Mouse (Mus musculus): ENCODE results near the gene Glp1r. TPM values are rescaled to one million over a fixed set of nuclear protein-coding genes. Genes with fewer than 3 reads are reported as not detected.
A peak's percentile ranks its signal among the peaks of the same experiment; 100 is the strongest.

Glp1r gene
- 0.34 and 0.54 TPM in 2 replicates for polyA plus RNA-seq (2015; fragmentation: Nextera tagmentation; extraction: Ambion mirVana)

DNA sequence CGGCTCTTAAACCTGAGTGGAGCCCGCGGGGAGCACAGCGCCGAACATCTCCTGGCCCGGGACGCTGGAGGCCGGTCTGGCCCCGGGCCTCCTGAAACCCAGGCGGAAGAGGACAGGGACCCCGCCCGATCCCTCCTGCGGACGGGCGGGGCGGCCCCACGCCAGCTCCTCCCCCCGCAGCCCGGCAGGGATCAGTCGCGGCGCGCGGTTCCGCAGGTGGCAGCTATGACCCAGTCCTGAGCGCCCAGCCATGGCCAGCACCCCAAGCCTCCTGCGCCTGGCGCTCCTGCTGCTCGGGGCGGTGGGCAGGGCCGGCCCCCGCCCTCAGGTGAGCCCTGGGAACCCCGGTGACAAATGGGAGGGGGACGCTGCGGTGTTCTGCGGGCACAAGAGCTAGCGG, at the start of gene Glp1r:
Gene Glp1r, plus strand, starts transcription at position 191 of the 400 bp plus-strand sequence.
- WGBS = 1% methylated on average over 35 of the region's 37 CpGs
- H3K9me3 ChIP-seq (ENCODE audit: control insufficient read depth, low read length) = no peaks in the 10 kb centered on the region
- no peak for ATAC-seq
- H3K4me3 ChIP-seq (ENCODE audit: low read length) = peak within 1 kb of the TSS; percentile 52
- H3K4me2 ChIP-seq (ENCODE audit: low read depth, low read length) = peak within 1 kb of the TSS; percentile 88
- H3K36me3 ChIP-seq (ENCODE audit: control insufficient read depth, insufficient read depth, low read length) = no peaks in the 10 kb centered on the region
- H3K27me3 ChIP-seq (replicated peaks; ENCODE audit: control insufficient read depth, insufficient read depth, low read length) = peaks cover 36% of the 10 kb centered on the region
- no peak within 1 kb of the TSS for H3K27ac ChIP-seq (ENCODE audit: low read length)
- peaks cover 7% of the 10 kb centered on the region for H3K4me1 ChIP-seq (ENCODE audit: control insufficient read depth, insufficient read depth, low read length)
- peak within 1 kb of the TSS; percentile 51 for H3K9ac ChIP-seq (ENCODE audit: low read depth, low read length)

DNA sequence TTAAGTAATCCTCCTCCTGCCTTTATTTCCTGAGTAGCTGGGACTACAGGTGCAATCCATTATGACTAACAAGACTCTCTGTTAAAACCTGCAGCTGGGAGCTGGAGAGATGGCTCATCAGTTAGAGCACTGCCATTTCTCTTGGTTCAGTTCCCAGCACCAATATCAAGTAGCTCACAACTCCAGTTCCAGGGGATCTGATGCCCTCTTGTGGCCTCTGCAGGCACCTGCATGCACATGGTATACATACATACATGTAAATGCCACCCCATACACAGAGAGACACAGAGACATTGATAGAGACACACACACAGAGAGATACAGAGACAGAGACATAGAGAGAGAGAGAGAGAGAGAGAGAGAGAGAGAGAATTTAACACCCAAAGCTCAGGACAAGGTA, 49.3 kb upstream of the Glp1r start:
- H3K4me2 ChIP-seq (ENCODE audit: low read depth, low read length) = no peak overlapping the region
- no peak for ATAC-seq

DNA sequence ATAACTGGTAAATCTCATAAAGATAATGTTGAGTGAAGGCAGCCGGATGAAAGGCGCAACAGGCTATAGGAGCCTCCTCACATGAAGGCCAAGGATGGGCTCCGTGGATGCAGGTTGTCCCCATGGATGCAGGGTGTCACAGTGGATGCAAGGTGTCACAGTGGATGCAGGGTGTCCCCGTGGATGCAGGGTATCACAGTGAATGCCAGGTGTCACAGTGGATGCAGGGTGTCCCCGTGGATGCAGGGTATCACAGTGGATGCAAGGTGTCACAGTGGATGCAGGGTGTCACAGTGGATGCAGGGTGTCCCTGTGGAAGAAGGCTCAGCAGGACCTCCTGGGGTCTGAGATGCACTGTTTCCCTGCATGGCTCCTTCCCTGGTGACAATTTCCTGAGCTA, 44.3 kb upstream of the Glp1r start:
- Histone ChIP-seq H3K27me3 (replicated peaks; ENCODE audit: control insufficient read depth, insufficient read depth, low read length) (no peaks in the 10 kb centered on the region), H3K9ac (ENCODE audit: low read depth, low read length) (no peak overlapping the region), H3K4me1 (ENCODE audit: control insufficient read depth, insufficient read depth, low read length) (no peaks in the 10 kb centered on the region), H3K36me3 (ENCODE audit: control insufficient read depth, insufficient read depth, low read length) (no peaks in the 10 kb centered on the region), H3K27ac (ENCODE audit: low read length) (no peak overlapping the region), H3K9me3 (ENCODE audit: control insufficient read depth, low read length) (no peaks in the 10 kb centered on the region), H3K4me2 (ENCODE audit: low read depth, low read length) (no peak overlapping the region), H3K4me3 (ENCODE audit: low read length) (no peak overlapping the region)
- ATAC-seq = no peak
- WGBS = 81% methylated on average over 5 of the region's 5 CpGs

More for the DNA sequence above, 49.3 kb upstream of the Glp1r start:
- Histone ChIP-seq H3K36me3 (ENCODE audit: control insufficient read depth, insufficient read depth, low read length) (no peaks in the 10 kb centered on the region), H3K9me3 (ENCODE audit: control insufficient read depth, low read length) (no peaks in the 10 kb centered on the region), H3K4me1 (ENCODE audit: control insufficient read depth, insufficient read depth, low read length) (no peaks in the 10 kb centered on the region), H3K9ac (ENCODE audit: low read depth, low read length) (no peak overlapping the region), H3K4me3 (ENCODE audit: low read length) (no peak overlapping the region), H3K27me3 (replicated peaks; ENCODE audit: control insufficient read depth, insufficient read depth, low read length) (no peaks in the 10 kb centered on the region), H3K27ac (ENCODE audit: low read length) (no peak overlapping the region)

DNA sequence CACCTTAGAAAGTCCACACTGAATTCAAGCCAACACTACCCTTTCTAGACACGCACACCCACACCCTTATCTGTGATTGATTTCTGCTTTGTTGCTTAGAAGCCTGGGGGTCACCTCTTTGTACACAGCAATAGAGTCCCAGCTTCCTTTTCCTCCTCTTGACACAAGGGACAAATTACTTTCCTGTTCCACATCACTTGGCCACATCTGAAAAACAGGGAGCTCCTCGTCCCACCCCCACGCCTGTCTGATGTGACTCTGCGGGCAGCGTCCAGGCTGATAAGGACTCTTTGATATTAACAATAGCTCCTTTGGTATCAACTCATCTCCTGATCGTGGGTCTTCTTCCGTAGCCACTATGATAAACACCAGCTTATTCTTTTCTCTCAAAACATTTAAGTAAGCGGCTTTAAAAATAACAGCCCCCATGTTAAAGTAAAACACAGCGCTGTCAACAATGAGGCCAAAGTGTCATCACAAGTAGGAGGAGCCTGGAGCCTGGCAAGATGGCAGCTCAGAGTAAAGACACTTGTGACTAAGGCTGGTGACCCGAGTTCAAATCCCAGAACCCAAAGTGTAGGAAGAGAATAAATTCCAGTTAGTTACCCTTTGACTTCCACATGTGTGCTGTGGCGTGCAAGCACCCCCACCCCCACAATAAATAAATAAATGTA, 42.9 kb upstream of the Glp1r start:
- Histone ChIP-seq H3K4me3 (ENCODE audit: low read length) (no peak overlapping the region), H3K9ac (ENCODE audit: low read depth, low read length) (no peak overlapping the region), H3K4me1 (ENCODE audit: control insufficient read depth, insufficient read depth, low read length) (no peaks in the 10 kb centered on the region), H3K9me3 (ENCODE audit: control insufficient read depth, low read length) (no peaks in the 10 kb centered on the region), H3K27me3 (replicated peaks; ENCODE audit: control insufficient read depth, insufficient read depth, low read length) (no peaks in the 10 kb centered on the region), H3K27ac (ENCODE audit: low read length) (no peak overlapping the region), H3K36me3 (ENCODE audit: control insufficient read depth, insufficient read depth, low read length) (no peaks in the 10 kb centered on the region), H3K4me2 (ENCODE audit: low read depth, low read length) (no peak overlapping the region)
- no peak for ATAC-seq
- 52% methylated on average over 11 of the region's 11 CpGs for WGBS

DNA sequence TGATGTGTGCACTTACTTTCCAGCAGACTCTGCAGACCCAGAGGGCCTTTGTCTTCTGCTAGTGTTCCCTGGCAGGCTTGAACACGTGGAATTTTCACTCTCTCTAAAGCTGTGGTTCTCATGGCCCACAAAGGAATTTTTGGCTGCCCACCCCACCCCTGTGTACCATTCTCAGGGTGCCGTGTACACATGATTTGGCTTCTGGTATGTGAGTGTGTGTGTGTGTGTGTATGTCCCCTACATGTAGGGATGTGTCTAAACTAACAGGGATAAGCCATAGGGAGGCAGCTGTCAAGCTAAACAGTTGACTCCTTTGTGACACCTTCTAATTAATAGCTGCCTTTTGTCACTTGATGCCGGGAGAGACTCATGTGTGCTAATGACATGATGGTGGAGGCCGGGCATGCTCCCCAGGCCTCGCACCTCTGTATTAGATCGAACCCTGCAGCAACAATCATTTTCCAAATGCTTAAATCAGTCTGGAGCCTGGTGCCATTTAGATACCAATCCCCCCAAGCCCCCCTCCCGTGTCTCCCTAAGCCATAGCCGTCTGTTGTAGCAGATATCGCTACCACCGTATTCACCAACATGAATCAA, 41.5 kb upstream of the Glp1r start:
- no peaks in the 10 kb centered on the region for H3K4me1 ChIP-seq (ENCODE audit: control insufficient read depth, insufficient read depth, low read length)
- 61% methylated on average over 10 of the region's 10 CpGs for WGBS
- no peak overlapping the region for H3K9ac ChIP-seq (ENCODE audit: low read depth, low read length)
- H3K27ac ChIP-seq (ENCODE audit: low read length) = no peak overlapping the region
- H3K36me3 ChIP-seq (ENCODE audit: control insufficient read depth, insufficient read depth, low read length) = no peaks in the 10 kb centered on the region
- no peaks in the 10 kb centered on the region for H3K9me3 ChIP-seq (ENCODE audit: control insufficient read depth, low read length)
- no peak overlapping the region for H3K4me3 ChIP-seq (ENCODE audit: low read length)
- H3K27me3 ChIP-seq (replicated peaks; ENCODE audit: control insufficient read depth, insufficient read depth, low read length) = no peaks in the 10 kb centered on the region
- no peak for ATAC-seq
- H3K4me2 ChIP-seq (ENCODE audit: low read depth, low read length) = no peak overlapping the region

DNA sequence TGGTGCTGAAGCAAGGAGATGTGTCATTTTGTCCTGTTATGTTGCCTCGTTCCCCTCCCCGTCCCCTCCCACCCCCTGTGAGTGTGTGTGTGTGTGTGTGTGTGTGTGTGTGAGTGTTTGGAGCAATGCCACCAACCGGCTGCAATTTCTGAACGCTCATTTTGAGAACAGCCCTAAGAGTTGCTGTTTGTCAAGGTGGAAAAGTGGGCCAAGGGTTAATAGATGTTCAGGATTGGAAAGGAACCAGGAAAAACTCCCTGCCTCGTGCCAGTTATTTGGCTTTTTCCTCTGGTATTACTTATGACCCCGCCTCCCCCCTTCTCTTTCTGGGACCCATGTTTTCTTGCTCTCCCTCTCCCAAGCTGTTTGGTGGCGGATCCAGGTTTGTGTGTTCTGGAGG, 41.0 kb upstream of the Glp1r start:
- no peaks in the 10 kb centered on the region for H3K4me1 ChIP-seq (ENCODE audit: control insufficient read depth, insufficient read depth, low read length)

DNA sequence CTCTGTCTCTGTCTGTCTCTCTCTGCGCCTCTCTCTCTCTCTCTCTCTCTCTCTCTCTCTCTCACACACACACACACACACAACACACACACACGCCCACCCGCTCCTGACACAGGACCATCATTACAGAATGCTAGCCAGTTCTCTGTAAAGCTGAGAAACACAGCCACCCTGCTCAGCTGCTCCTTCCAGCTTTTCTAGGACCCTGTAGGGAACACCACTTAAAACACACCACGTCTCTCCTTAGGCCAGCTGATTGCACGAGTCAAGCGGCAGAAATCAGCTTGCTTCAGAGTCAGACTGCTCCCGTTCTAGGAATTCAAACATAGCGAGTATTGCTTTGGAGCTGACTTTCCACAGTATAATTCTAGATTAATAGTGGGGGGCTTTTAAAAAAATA, 35.3 kb upstream of the Glp1r start:
- H3K9me3 ChIP-seq (ENCODE audit: control insufficient read depth, low read length) = no peaks in the 10 kb centered on the region
- H3K36me3 ChIP-seq (ENCODE audit: control insufficient read depth, insufficient read depth, low read length) = no peaks in the 10 kb centered on the region
- H3K4me3 ChIP-seq (ENCODE audit: low read length) = no peak overlapping the region
- H3K4me1 ChIP-seq (ENCODE audit: control insufficient read depth, insufficient read depth, low read length) = no peaks in the 10 kb centered on the region
- H3K27ac ChIP-seq (ENCODE audit: low read length) = no peak overlapping the region
- no peak overlapping the region for H3K4me2 ChIP-seq (ENCODE audit: low read depth, low read length)
- ATAC-seq = no peak
- H3K27me3 ChIP-seq (replicated peaks; ENCODE audit: control insufficient read depth, insufficient read depth, low read length) = no peaks in the 10 kb centered on the region
- no peak overlapping the region for H3K9ac ChIP-seq (ENCODE audit: low read depth, low read length)
- whole genome bisulfite sequencing = 57% methylated on average over 8 of the region's 8 CpGs

More for the DNA sequence above, 41.0 kb upstream of the Glp1r start:
- Histone ChIP-seq H3K4me3 (ENCODE audit: low read length) (no peak overlapping the region), H3K9ac (ENCODE audit: low read depth, low read length) (no peak overlapping the region), H3K27me3 (replicated peaks; ENCODE audit: control insufficient read depth, insufficient read depth, low read length) (no peaks in the 10 kb centered on the region), H3K36me3 (ENCODE audit: control insufficient read depth, insufficient read depth, low read length) (no peaks in the 10 kb centered on the region), H3K9me3 (ENCODE audit: control insufficient read depth, low read length) (no peaks in the 10 kb centered on the region), H3K27ac (ENCODE audit: low read length) (no peak overlapping the region), H3K4me2 (ENCODE audit: low read depth, low read length) (no peak overlapping the region)
- 51% methylated on average over 7 of the region's 7 CpGs for WGBS
- ATAC-seq = no peak

DNA sequence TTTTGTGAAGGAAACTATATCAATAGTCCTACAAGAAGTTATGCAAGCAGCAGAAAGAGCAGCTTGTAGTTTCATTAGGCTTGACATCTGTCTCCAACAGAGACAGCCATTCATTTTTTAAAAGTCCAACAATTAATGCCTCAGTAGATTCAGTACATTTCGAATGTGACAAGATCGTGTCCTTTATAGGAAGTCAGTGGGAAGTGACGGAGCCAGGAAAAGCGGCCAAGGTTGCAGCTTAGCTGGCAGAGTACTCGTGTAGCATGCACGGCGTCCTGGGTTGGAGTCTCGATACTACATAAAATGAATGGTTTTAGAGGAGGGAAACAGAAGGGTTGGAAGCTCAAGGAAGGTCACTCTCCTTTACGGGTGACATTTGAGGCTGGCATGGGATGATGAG, 34.7 kb upstream of the Glp1r start:
- Histone ChIP-seq H3K4me2 (ENCODE audit: low read depth, low read length) (no peak overlapping the region), H3K27ac (ENCODE audit: low read length) (no peak overlapping the region), H3K9me3 (ENCODE audit: control insufficient read depth, low read length) (no peaks in the 10 kb centered on the region), H3K36me3 (ENCODE audit: control insufficient read depth, insufficient read depth, low read length) (no peaks in the 10 kb centered on the region), H3K4me3 (ENCODE audit: low read length) (no peak overlapping the region), H3K4me1 (ENCODE audit: control insufficient read depth, insufficient read depth, low read length) (no peaks in the 10 kb centered on the region), H3K27me3 (replicated peaks; ENCODE audit: control insufficient read depth, insufficient read depth, low read length) (no peaks in the 10 kb centered on the region), H3K9ac (ENCODE audit: low read depth, low read length) (no peak overlapping the region)
- no peak for ATAC-seq
- WGBS = 81% methylated on average over 9 of the region's 9 CpGs

DNA sequence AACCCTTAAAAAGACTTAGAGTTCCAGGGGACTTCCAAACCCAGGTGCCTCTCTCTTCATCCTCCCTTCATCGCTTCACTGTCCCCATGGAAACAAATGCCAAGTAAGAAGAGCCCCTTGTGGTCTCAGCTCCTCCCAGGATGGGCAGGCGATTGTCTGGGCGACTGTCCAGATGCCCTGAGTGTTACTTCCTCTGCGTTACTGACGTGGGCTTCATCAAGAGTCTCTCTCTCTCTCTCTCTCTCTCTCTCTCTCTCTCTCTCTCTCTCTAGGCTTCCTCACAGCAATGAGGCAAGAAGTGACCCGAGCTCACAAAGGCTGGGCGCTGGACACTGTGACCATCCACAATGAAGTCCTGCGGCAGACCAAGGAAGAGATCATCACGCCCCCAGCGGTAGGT, 30.6 kb upstream of the Glp1r start:
- 31% methylated on average over 10 of the region's 10 CpGs for WGBS
- no peak overlapping the region for H3K9ac ChIP-seq (ENCODE audit: low read depth, low read length)
- H3K27me3 ChIP-seq (replicated peaks; ENCODE audit: control insufficient read depth, insufficient read depth, low read length) = no peaks in the 10 kb centered on the region
- H3K36me3 ChIP-seq (ENCODE audit: control insufficient read depth, insufficient read depth, low read length) = no peaks in the 10 kb centered on the region
- H3K27ac ChIP-seq (ENCODE audit: low read length) = no peak overlapping the region
- H3K4me2 ChIP-seq (ENCODE audit: low read depth, low read length) = no peak overlapping the region
- H3K4me3 ChIP-seq (ENCODE audit: low read length) = no peak overlapping the region
- H3K4me1 ChIP-seq (ENCODE audit: control insufficient read depth, insufficient read depth, low read length) = no peaks in the 10 kb centered on the region
- no peak for ATAC-seq
- H3K9me3 ChIP-seq (ENCODE audit: control insufficient read depth, low read length) = peaks cover 6% of the 10 kb centered on the region

DNA sequence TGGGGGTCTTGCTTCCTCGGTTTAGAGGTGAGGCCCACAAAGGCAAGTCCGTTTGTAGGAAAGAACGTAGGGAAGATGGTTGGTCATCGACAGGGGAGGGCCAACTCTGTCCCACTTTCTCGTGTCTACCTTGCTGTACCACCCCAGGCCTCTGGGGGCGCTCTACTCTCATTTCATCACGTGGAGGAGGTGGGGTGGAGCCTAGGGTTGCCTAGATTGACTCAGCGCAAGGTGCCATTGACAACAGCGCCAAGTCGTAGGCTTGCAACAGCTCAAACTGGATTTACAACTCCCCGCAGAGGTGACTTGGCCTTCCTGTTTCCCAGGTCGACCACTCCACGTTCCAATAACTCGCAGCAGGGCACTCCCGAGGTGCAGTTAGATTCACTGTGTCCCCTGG, 27.3 kb upstream of the Glp1r start:
- no peaks in the 10 kb centered on the region for H3K4me1 ChIP-seq (ENCODE audit: control insufficient read depth, insufficient read depth, low read length)
- no peaks in the 10 kb centered on the region for H3K36me3 ChIP-seq (ENCODE audit: control insufficient read depth, insufficient read depth, low read length)
- H3K27ac ChIP-seq (ENCODE audit: low read length) = no peak overlapping the region
- WGBS = 49% methylated on average over 15 of the region's 15 CpGs
- no peak overlapping the region for H3K4me3 ChIP-seq (ENCODE audit: low read length)
- no peaks in the 10 kb centered on the region for H3K27me3 ChIP-seq (replicated peaks; ENCODE audit: control insufficient read depth, insufficient read depth, low read length)
- H3K4me2 ChIP-seq (ENCODE audit: low read depth, low read length) = 0 out of 2 replicates have a peak overlapping the region, but pooled peaks have one; percentile 12
- ATAC-seq = no peak
- no peak overlapping the region for H3K9ac ChIP-seq (ENCODE audit: low read depth, low read length)
- H3K9me3 ChIP-seq (ENCODE audit: control insufficient read depth, low read length) = peaks cover 6% of the 10 kb centered on the region
